Mouse (Mus musculus): ENCODE data around the gene Lsm7. TPM values are rescaled to one million over a fixed set of nuclear protein-coding genes. Genes with fewer than 3 reads are reported as not detected.

The Lsm7 gene
- polyA plus RNA-seq, 1 experiment, result 242 TPM

- WGBS, result 17% methylated on average over 5 of the region's 5 CpGs
- Histone ChIP-seq H3K27me3 (ENCODE audit: control insufficient read depth, insufficient read depth, low read length) (no peaks in the 10 kb centered on the region), H3K4me1 (replicated peaks; ENCODE audit: control insufficient read depth, insufficient read depth, low read length) (no peaks in the 10 kb centered on the region; the same call in 1 of the 2 replicates), H3K36me3 (ENCODE audit: control insufficient read depth, insufficient read depth, low read length) (no peaks in the 10 kb centered on the region), H3K4me3 (ENCODE audit: control insufficient read depth, insufficient read depth, low read length) (no peak overlapping the region), H3K27ac (ENCODE audit: control insufficient read depth, insufficient read depth, low read length) (no peak overlapping the region)
- no peak for TF ChIP-seq POLR2A (IDR thresholded peaks at IDR 0.05; ENCODE audit: control insufficient read depth, extremely low read depth, insufficient read depth, low read length, poor library complexity)
- peak; percentile 51; the same call in 1 of the 2 replicates for TF ChIP-seq CTCF (IDR thresholded peaks at IDR 0.05; ENCODE audit: borderline replicate concordance, control insufficient read depth, extremely low read depth, insufficient read depth, low read length, poor library complexity)
- DNase-seq, result peak; percentile 73
These were observed 25.2 kb upstream of the Lsm7 start for GRCm38 (mm10) chr10:80880131-80880641.

- TF ChIP-seq CTCF (IDR thresholded peaks at IDR 0.05; ENCODE audit: borderline replicate concordance, control insufficient read depth, extremely low read depth, insufficient read depth, low read length, poor library complexity), result no peak
- TF ChIP-seq POLR2A (IDR thresholded peaks at IDR 0.05; ENCODE audit: control insufficient read depth, extremely low read depth, insufficient read depth, low read length, poor library complexity), result no peak
- Histone ChIP-seq H3K27ac (ENCODE audit: control insufficient read depth, insufficient read depth, low read length) (no peak overlapping the region), H3K4me1 (replicated peaks; ENCODE audit: control insufficient read depth, insufficient read depth, low read length) (no peaks in the 10 kb centered on the region; the same call in 1 of the 2 replicates), H3K27me3 (ENCODE audit: control insufficient read depth, insufficient read depth, low read length) (no peaks in the 10 kb centered on the region), H3K4me3 (ENCODE audit: control insufficient read depth, insufficient read depth, low read length) (no peak overlapping the region), H3K36me3 (ENCODE audit: control insufficient read depth, insufficient read depth, low read length) (no peaks in the 10 kb centered on the region)
- no peak for DNase-seq
- 68% methylated on average over 3 of the region's 3 CpGs for WGBS
These were observed 21.6 kb upstream of the Lsm7 start for GRCm38 (mm10) chr10:80876594-80876993.

GRCm38 (mm10) chr10:80876028-80876427 is 21.0 kb upstream of the Lsm7 start:
- no peak overlapping the region for H3K27ac ChIP-seq (ENCODE audit: control insufficient read depth, insufficient read depth, low read length)
- no peaks in the 10 kb centered on the region for H3K27me3 ChIP-seq (ENCODE audit: control insufficient read depth, insufficient read depth, low read length)
- no peak overlapping the region for H3K4me3 ChIP-seq (ENCODE audit: control insufficient read depth, insufficient read depth, low read length)
- no peak for TF ChIP-seq POLR2A (IDR thresholded peaks at IDR 0.05; ENCODE audit: control insufficient read depth, extremely low read depth, insufficient read depth, low read length, poor library complexity)
- no peak for TF ChIP-seq CTCF (IDR thresholded peaks at IDR 0.05; ENCODE audit: borderline replicate concordance, control insufficient read depth, extremely low read depth, insufficient read depth, low read length, poor library complexity)
- H3K4me1 ChIP-seq (replicated peaks; ENCODE audit: control insufficient read depth, insufficient read depth, low read length), result no peaks in the 10 kb centered on the region; the same call in 1 of the 2 replicates
- H3K36me3 ChIP-seq (ENCODE audit: control insufficient read depth, insufficient read depth, low read length), result no peaks in the 10 kb centered on the region
- DNase-seq, result peak; percentile 65
- WGBS, result 30% methylated on average over 5 of the region's 5 CpGs

- DNase-seq, result no peak
- Histone ChIP-seq H3K4me3 (ENCODE audit: control insufficient read depth, insufficient read depth, low read length) (no peak overlapping the region), H3K36me3 (ENCODE audit: control insufficient read depth, insufficient read depth, low read length) (no peaks in the 10 kb centered on the region), H3K27ac (ENCODE audit: control insufficient read depth, insufficient read depth, low read length) (no peak overlapping the region), H3K27me3 (ENCODE audit: control insufficient read depth, insufficient read depth, low read length) (no peaks in the 10 kb centered on the region), H3K4me1 (replicated peaks; ENCODE audit: control insufficient read depth, insufficient read depth, low read length) (no peaks in the 10 kb centered on the region; the same call in 1 of the 2 replicates)
- WGBS, result 92% methylated on average over 9 of the region's 9 CpGs
- TF ChIP-seq POLR2A (IDR thresholded peaks at IDR 0.05; ENCODE audit: control insufficient read depth, extremely low read depth, insufficient read depth, low read length, poor library complexity) (no peak), CTCF (IDR thresholded peaks at IDR 0.05; ENCODE audit: borderline replicate concordance, control insufficient read depth, extremely low read depth, insufficient read depth, low read length, poor library complexity) (no peak)
These were observed 19.0 kb upstream of the Lsm7 start for GRCm38 (mm10) chr10:80874035-80874434.

GRCm38 (mm10) chr10:80871581-80871980 is 16.6 kb upstream of the Lsm7 start, which contains the start of gene Tmprss9:
TSS of gene Tmprss9 (plus strand) at chr10:80871848.
- Histone ChIP-seq H3K4me3 (ENCODE audit: control insufficient read depth, insufficient read depth, low read length) (no peak within 1 kb of the TSS), H3K27me3 (ENCODE audit: control insufficient read depth, insufficient read depth, low read length) (no peaks in the 10 kb centered on the region), H3K27ac (ENCODE audit: control insufficient read depth, insufficient read depth, low read length) (no peak within 1 kb of the TSS), H3K36me3 (ENCODE audit: control insufficient read depth, insufficient read depth, low read length) (no peaks in the 10 kb centered on the region), H3K4me1 (replicated peaks; ENCODE audit: control insufficient read depth, insufficient read depth, low read length) (no peaks in the 10 kb centered on the region)
- DNase-seq, result no peak
- TF ChIP-seq POLR2A (IDR thresholded peaks at IDR 0.05; ENCODE audit: control insufficient read depth, extremely low read depth, insufficient read depth, low read length, poor library complexity) (no peak), CTCF (IDR thresholded peaks at IDR 0.05; ENCODE audit: borderline replicate concordance, control insufficient read depth, extremely low read depth, insufficient read depth, low read length, poor library complexity) (no peak)
- WGBS, result 43% methylated on average over 9 of the region's 9 CpGs

GRCm38 (mm10) chr10:80870993-80871392 is 16.0 kb upstream of the Lsm7 start:
- no peak overlapping the region for H3K4me3 ChIP-seq (ENCODE audit: control insufficient read depth, insufficient read depth, low read length)
- no peaks in the 10 kb centered on the region for H3K4me1 ChIP-seq (replicated peaks; ENCODE audit: control insufficient read depth, insufficient read depth, low read length)
- no peak overlapping the region for H3K27ac ChIP-seq (ENCODE audit: control insufficient read depth, insufficient read depth, low read length)
- DNase-seq, result no peak
- 70% methylated on average over 3 of the region's 6 CpGs for WGBS
- H3K36me3 ChIP-seq (ENCODE audit: control insufficient read depth, insufficient read depth, low read length), result no peaks in the 10 kb centered on the region
- TF ChIP-seq POLR2A (IDR thresholded peaks at IDR 0.05; ENCODE audit: control insufficient read depth, extremely low read depth, insufficient read depth, low read length, poor library complexity) (no peak), CTCF (IDR thresholded peaks at IDR 0.05; ENCODE audit: borderline replicate concordance, control insufficient read depth, extremely low read depth, insufficient read depth, low read length, poor library complexity) (no peak)
- H3K27me3 ChIP-seq (ENCODE audit: control insufficient read depth, insufficient read depth, low read length), result no peaks in the 10 kb centered on the region

- Histone ChIP-seq H3K27ac (ENCODE audit: control insufficient read depth, insufficient read depth, low read length) (no peak overlapping the region), H3K4me1 (replicated peaks; ENCODE audit: control insufficient read depth, insufficient read depth, low read length) (no peaks in the 10 kb centered on the region), H3K36me3 (ENCODE audit: control insufficient read depth, insufficient read depth, low read length) (no peaks in the 10 kb centered on the region), H3K4me3 (ENCODE audit: control insufficient read depth, insufficient read depth, low read length) (no peak overlapping the region), H3K27me3 (ENCODE audit: control insufficient read depth, insufficient read depth, low read length) (no peaks in the 10 kb centered on the region)
- WGBS, result 96% methylated on average over 16 of the region's 16 CpGs
- DNase-seq, result no peak
- TF ChIP-seq POLR2A (IDR thresholded peaks at IDR 0.05; ENCODE audit: control insufficient read depth, extremely low read depth, insufficient read depth, low read length, poor library complexity) (no peak), CTCF (IDR thresholded peaks at IDR 0.05; ENCODE audit: borderline replicate concordance, control insufficient read depth, extremely low read depth, insufficient read depth, low read length, poor library complexity) (no peak)
These were observed 9.4 kb upstream of the Lsm7 start for GRCm38 (mm10) chr10:80864446-80864845.
